Mouse (Mus musculus) ES-Bruce4 (cell line): ENCODE results near the gene Mpv17l. TPM values are rescaled to one million over a fixed set of nuclear protein-coding genes. Genes with fewer than 3 reads are reported as not detected.

Experiments
- H3K27ac ChIP-seq: 2 replicates; pipeline ENCODE4 v1.5.1; 2012; ENCODE audit warnings: low read length, inconsistent platforms; ENCODE audit not compliant: insufficient read depth
- H3K27me3 ChIP-seq: 2 replicates; pipeline ENCODE4 v1.6.1; 2012; ENCODE audit warnings: mild to moderate bottlenecking, low read length, inconsistent platforms; ENCODE audit not compliant: control insufficient read depth, poor library complexity, insufficient read depth, severe bottlenecking
- H3K36me3 ChIP-seq: 2 replicates; pipeline ENCODE4 v1.6.1; 2012; ENCODE audit warnings: inconsistent platforms, mild to moderate bottlenecking, low read length, moderate library complexity; ENCODE audit not compliant: control insufficient read depth, poor library complexity, insufficient read depth, severe bottlenecking
- H3K4me1 ChIP-seq: one replicate; pipeline ENCODE4 v1.8.1; 2011; ENCODE audit warnings: low read length; ENCODE audit not compliant: control insufficient read depth, insufficient read depth
- H3K4me3 ChIP-seq: 2 replicates; pipeline ENCODE4 v1.5.1; 2011; ENCODE audit warnings: low read depth, mild to moderate bottlenecking, low read length
- H3K9ac ChIP-seq: 2 replicates; pipeline ENCODE4 v1.6.1; 2012; ENCODE audit warnings: low read depth, mild to moderate bottlenecking, inconsistent platforms; ENCODE audit not compliant: poor library complexity, severe bottlenecking
- H3K9me3 ChIP-seq: replicated peaks from 2 replicates; pipeline ENCODE4 v1.6.1; 2012; ENCODE audit warnings: mild to moderate bottlenecking, low read length, inconsistent platforms; ENCODE audit not compliant: control insufficient read depth, poor library complexity, insufficient read depth, severe bottlenecking
- CTCF ChIP-seq: IDR thresholded peaks from one replicate; pipeline ENCODE4 v1.8.1; 2011; ENCODE audit warnings: low read depth, low read length
- EP300 ChIP-seq: IDR thresholded peaks from 2 replicates; pipeline ENCODE4 v1.6.1; 2011; ENCODE audit warnings: low read depth, low read length; ENCODE audit not compliant: insufficient read depth
- POLR2A ChIP-seq: IDR thresholded peaks from one replicate; pipeline ENCODE4 v1.8.1; 2011; ENCODE audit warnings: low read length; ENCODE audit not compliant: insufficient read depth
- polyA plus RNA-seq: library from polyadenylated mRNA; stranded (reverse); fragments of >200 nt; gene quantifications from 2 replicates; pipeline ENCODE4 v1.2.4, GENCODE M21; 2011; ENCODE audit warnings: low read depth; ENCODE audit not compliant: missing spikeins, insufficient read depth, insufficient read length

The Mpv17l gene
- polyA plus RNA-seq, 1 experiment, result 19.9 TPM

GRCm38 (mm10) chr16:13983161-13983560 lies 80.2 kb downstream of the Mpv17l start:
- TF ChIP-seq CTCF (no peak), EP300 (no peak), POLR2A (no peak)
- H3K27ac ChIP-seq, result no peak overlapping the region
- H3K9ac ChIP-seq, result no peak overlapping the region

GRCm38 (mm10) chr16:13986197-13986573 lies 83.2 kb downstream of the Mpv17l start:
- TF ChIP-seq EP300, result no peak
- TF ChIP-seq POLR2A, result no peak
- TF ChIP-seq CTCF, result no peak
- peaks cover 14% of the 10 kb centered on the region for H3K9me3 ChIP-seq
- no peaks in the 10 kb centered on the region for H3K27me3 ChIP-seq
- peak overlapping the region; percentile 17; the same call in 1 of the 2 replicates for H3K27ac ChIP-seq
- H3K4me3 ChIP-seq, result peak overlapping the region; percentile 93
- 0 out of 2 replicates have a peak, but pooled peaks cover under 1% of the 10 kb centered on the region for H3K36me3 ChIP-seq
- no peaks in the 10 kb centered on the region for H3K4me1 ChIP-seq
- H3K9ac ChIP-seq, result peak overlapping the region; percentile 83

More at GRCm38 (mm10) chr16:13983161-13983560, 80.2 kb downstream of the Mpv17l start:
- Histone ChIP-seq H3K27me3 (no peaks in the 10 kb centered on the region), H3K4me3 (no peak overlapping the region), H3K9me3 (peaks cover 29% of the 10 kb centered on the region), H3K4me1 (no peaks in the 10 kb centered on the region), H3K36me3 (0 out of 2 replicates have a peak, but pooled peaks cover 2% of the 10 kb centered on the region)

- peak within 1 kb of the TSS; percentile 83 for H3K9ac ChIP-seq
- H3K36me3 ChIP-seq, result no peaks in the 10 kb centered on the region
- H3K4me1 ChIP-seq, result no peaks in the 10 kb centered on the region
- peaks cover 9% of the 10 kb centered on the region for H3K9me3 ChIP-seq
- peak; percentile 91 for TF ChIP-seq EP300
- no peak for TF ChIP-seq POLR2A
- peak within 1 kb of the TSS; percentile 82 for H3K27ac ChIP-seq
- no peaks in the 10 kb centered on the region for H3K27me3 ChIP-seq
- H3K4me3 ChIP-seq, result peak within 1 kb of the TSS; percentile 93
These were observed 83.9 kb downstream of the Mpv17l start, which contains the start of the genes 2900011O08Rik and Ifitm7 for GRCm38 (mm10) chr16:13986574-13987478. Gene 2900011O08Rik (plus strand): TSS chr16:13986604. Gene Ifitm7 (minus strand): TSS chr16:13986888.

- Histone ChIP-seq H3K27me3 (no peaks in the 10 kb centered on the region), H3K9me3 (no peaks in the 10 kb centered on the region), H3K36me3 (no peaks in the 10 kb centered on the region), H3K27ac (no peak overlapping the region), H3K9ac (no peak overlapping the region), H3K4me3 (no peak overlapping the region), H3K4me1 (no peaks in the 10 kb centered on the region)
- TF ChIP-seq POLR2A, result no peak
- TF ChIP-seq CTCF, result no peak
- TF ChIP-seq EP300, result no peak
These were observed 89.7 kb downstream of the Mpv17l start for GRCm38 (mm10) chr16:13992518-13993248.

- Histone ChIP-seq H3K4me3 (no peak overlapping the region), H3K9me3 (no peaks in the 10 kb centered on the region), H3K9ac (no peak overlapping the region), H3K4me1 (no peaks in the 10 kb centered on the region), H3K36me3 (no peaks in the 10 kb centered on the region), H3K27me3 (no peaks in the 10 kb centered on the region), H3K27ac (no peak overlapping the region)
- no peak for TF ChIP-seq CTCF
- TF ChIP-seq EP300, result no peak
- no peak for TF ChIP-seq POLR2A
These were observed 91.1 kb downstream of the Mpv17l start for GRCm38 (mm10) chr16:13994076-13994475.
